Mouse (Mus musculus) spleen, postnatal 4 days (tissue): Measurements from ENCODE around the gene Rbp1.

Experiments
- DNase-seq, 2 experiments: peaks; one replicate each; pipeline ENCODE4 v3.0.0; 2022; ENCODE audit warnings: low spot score in 2 of 2

Rbp1 gene

GRCm38 (mm10) chr9:98424725-98425210 is 2.0 kb downstream of the Rbp1 start:
- peak in 1 of 2 experiments; percentile 67 for DNase-seq

DNA sequence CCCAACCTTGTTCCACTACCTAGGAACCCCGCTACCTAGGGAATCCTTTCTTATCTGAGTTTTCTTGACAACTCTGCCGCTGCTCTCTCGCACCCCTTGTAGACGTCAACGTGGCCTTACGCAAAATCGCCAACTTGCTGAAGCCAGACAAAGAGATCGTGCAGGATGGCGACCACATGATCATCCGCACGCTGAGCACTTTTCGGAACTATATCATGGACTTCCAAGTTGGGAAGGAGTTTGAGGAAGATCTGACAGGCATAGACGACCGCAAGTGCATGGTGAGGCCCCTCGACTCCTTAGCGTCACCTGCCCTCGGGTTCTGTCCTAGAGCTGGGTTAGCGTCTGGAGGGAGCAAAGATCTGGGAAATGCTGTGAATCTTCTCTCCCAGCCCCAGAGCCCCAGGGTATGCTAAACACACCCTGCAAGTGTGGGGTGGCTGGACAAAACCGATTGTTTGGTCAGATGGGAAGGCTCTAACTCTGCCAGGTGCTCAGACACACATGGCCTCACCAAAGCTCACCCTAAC is 2.7 kb downstream of the Rbp1 start:
- DNase-seq = no peak

GRCm38 (mm10) chr9:98427906-98428517 is 5.3 kb downstream of the Rbp1 start:
- DNase-seq = no peak

DNA sequence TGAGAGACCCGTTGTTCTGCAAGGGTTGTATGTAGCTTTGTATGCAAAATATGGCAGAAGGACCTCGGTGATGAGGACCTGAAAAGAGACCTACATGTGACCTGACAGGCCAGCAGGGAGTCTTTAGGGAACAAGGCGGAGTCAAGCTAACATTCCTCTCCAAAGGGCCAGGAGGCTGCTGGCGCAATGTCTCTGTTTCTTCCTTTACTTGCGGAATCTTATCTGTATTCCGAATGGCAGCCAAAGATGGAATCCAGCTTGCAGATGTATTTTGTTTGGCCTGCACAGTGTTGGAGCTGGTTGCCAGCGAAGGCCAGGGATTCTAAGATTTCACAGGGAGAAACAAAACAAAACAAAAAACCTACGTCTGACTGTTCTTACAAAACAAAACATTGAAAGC is 6.0 kb downstream of the Rbp1 start:
- DNase-seq = no peak

- DNase-seq = no peak
Measured at GRCm38 (mm10) chr9:98429806-98430205, 7.0 kb downstream of the Rbp1 start.

GRCm38 (mm10) chr9:98430528-98430927 is 7.8 kb downstream of the Rbp1 start:
- no peak for DNase-seq

- DNase-seq = no peak
Measured at GRCm38 (mm10) chr9:98433021-98433420, 10.3 kb downstream of the Rbp1 start.

DNA sequence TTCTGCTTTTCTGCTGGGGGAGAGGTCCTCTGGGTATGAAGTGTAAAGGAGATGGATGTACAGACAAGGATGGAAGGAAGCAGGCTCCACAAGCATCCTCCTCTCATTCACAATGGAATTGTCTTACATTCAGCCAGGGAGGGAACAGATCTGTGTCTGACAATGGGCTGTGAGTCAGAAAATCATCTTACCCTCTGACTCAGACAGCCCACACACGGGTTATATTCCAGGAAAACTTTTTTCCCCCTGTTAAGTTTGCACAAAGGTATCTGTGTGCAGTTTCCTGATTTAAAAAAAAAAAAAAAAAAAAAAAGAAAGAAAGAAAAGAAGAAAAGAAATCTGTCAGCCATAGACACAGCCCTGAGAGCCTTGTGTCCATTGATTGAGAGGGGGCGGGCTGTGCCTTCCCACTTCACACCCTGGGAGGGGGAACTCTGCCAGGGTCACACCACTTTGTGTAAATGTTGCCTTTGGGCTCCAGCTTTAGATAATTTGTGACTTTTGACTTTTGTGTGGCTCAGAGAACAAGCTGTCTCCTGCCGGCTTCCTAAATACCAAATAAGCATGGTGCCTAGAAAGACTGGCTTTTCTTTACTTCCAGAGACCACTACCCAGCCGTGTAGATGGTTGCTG is 11.3 kb downstream of the Rbp1 start:
- no peak for DNase-seq

DNA sequence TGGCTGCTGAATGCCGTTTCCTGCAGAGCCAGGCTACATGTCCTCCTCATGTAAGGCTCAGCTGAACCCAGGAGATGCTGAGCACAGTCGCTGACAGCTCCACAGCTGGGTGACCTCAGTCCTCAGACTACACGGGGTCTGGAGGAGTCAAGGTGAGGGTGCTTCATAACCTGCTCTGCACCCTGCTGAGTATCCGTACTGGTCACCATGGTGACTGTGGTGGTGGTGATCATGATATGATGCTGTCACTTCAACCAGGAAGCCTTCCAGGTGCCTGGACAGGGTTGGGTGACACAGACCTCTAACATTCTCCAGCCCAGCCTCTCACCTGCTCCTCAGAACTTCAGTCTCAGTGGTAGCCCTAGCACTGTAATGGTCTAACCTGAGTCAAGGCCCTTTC is 15.1 kb downstream of the Rbp1 start:
- no peak for DNase-seq

GRCm38 (mm10) chr9:98439091-98439490 is 16.3 kb downstream of the Rbp1 start:
- DNase-seq = no peak

- DNase-seq = no peak
Measured at GRCm38 (mm10) chr9:98442638-98443037, 19.9 kb downstream of the Rbp1 start.

GRCm38 (mm10) chr9:98445359-98446149 is 22.8 kb downstream of the Rbp1 start:
- no peak for DNase-seq

DNA sequence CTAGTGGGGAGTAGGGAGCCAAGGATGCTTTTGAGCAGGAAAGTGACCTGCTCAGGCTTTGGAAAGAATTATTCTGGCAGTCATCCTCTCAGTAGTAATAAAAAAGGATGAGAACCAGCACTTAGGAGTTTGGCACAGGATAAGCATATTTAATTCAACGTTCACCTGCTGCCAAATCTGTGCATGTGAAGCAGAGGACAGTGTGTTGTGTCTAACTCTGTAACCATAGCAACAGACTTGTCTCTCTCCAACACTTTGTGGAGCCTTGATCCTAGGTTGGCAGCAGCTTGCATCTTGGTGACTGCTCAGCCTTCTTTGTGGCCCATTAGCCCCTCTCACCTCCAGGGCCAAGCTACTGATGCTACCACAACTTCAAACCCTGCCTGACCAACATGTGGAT is 28.2 kb downstream of the Rbp1 start:
- DNase-seq = no peak

GRCm38 (mm10) chr9:98466709-98467108 is 43.9 kb downstream of the Rbp1 start:
- no peak for DNase-seq

- DNase-seq = no peak
Measured at GRCm38 (mm10) chr9:98480172-98480749, 57.5 kb downstream of the Rbp1 start.

DNA sequence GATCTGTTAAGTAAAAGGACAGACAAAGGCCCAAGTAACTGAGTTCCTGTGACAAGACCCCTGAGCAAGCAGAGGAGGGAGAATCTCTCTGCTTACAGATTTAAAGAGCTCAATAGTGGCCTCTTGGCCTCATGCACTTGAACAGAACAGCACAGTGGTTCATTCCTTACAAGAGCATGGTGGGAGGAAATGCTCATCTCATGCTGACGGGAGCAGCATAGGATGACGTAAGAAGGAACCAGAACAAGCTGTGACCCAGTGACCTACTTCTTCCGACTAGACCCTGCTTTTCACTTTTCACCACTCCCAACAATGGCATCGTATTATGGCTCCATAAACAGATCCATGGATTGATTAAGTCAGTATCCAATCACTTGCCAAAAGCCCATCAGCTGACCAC is 59.5 kb downstream of the Rbp1 start:
- DNase-seq = no peak

GRCm38 (mm10) chr9:98485020-98485419 is 62.3 kb downstream of the Rbp1 start:
- DNase-seq = no peak

DNA sequence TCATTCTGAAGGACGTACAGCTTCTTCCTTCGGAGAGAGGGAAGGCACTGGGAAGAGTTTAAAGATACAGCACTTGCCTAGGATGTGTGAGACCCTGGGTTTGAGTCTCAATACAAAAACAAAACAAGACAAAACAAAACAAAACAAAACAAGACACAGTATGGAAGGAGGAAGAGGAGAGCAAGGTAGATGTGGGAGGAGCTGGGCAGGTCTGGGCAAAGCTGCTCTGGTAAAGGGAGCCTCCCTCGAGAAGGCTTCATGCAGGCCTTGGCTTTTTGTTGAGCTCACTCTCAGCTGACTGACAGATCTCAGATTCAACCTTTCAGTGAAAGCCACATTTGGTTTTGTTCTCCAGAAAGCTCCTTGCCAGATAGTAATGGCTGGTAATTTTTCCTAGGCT is 63.1 kb downstream of the Rbp1 start, which contains the start of gene Rbp2:
Gene Rbp2 (plus strand): TSS at position 301 of the 400 bp plus-strand sequence.
- no peak for DNase-seq

DNA sequence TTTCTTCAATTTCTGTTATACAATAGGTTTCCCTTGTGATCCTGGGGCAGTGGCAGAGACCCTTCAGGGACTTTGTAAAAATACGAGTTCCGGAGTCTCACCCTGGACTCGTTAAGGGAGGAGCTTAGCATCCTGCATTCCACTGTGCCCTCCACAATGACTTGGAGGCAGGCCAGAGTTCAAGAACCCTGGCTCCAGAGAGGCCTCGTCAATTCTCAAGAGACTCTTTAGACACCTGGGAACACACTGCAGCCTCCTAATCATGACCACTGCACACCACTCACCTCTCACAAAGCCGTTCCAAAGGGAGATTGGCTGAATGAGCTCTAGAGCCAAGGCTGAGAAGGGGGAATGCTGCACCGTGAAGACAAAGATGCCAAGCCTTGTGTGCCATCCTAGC is 64.5 kb downstream of the Rbp1 start:
- no peak for DNase-seq

- DNase-seq = peak in 1 of 2 experiments; percentile 32
Measured at GRCm38 (mm10) chr9:98489532-98489931, 66.8 kb downstream of the Rbp1 start.

GRCm38 (mm10) chr9:98490128-98490527 is 67.4 kb downstream of the Rbp1 start:
- no peak for DNase-seq

DNA sequence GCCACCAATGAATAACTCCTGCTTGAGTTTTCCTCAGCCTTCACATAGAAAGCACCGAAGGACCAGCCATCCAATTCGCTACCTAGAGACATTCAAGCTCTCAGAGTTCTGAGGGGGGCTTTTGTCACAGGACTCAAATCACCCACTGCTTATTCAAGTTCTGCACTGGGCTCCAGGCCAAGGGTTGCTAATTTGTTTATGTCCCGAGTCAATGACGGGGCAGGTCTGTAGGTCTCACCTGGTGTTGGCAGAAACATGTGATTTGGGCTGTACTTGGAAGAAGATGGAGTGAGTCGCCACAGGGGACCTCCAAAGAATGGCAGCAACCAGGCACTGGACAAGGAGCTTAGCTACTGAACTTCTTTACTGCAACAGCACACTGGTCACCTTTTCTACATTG is 68.3 kb downstream of the Rbp1 start:
- DNase-seq = no peak
